Mouse (Mus musculus): Measurements from ENCODE around the gene Capns2. TPM values are rescaled to one million over a fixed set of nuclear protein-coding genes. Genes with fewer than 3 reads are reported as not detected.

Gene Capns2
- total and polyA plus RNA-seq, 2 experiments from 2014 or later, result 0.26 to 3.9 TPM

DNA sequence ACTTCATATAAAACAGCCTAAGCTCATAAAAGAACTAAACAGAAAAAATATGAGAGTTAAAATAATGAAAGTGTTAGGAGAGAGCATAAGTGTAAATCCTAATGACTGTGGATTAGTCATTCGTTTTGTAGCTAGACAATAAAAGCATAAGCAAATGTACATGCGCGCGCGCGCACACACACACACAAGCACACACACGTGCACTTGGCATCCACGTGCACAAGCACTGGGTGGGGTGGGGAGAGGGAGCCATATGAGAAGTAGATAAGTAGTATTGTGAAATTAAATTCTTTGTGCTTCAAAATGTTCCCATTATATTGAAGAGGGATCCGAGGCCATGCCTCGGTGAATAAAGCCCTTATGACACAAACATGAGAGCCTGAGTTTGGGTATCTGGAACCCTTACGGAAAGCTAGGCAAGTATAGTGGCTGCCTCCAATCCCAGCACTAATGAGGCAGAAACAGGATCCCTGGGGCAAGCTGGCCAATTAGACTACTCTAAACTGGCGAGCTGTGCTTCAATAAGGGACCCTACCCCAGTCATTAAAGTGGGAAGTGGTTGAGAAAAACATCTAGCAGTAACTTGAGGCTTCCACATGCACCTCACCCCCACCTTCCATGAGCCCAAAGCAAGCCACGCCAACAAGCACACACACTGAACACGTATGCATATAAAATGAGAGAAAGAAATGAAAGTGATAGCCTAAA lies 42.6 kb upstream of the Capns2 start:
- Histone ChIP-seq H3K4me1 (ENCODE audit: insufficient read depth, low read length) (no peaks in the 10 kb centered on the region), H3K27ac (ENCODE audit: low read depth, low read length) (no peak overlapping the region), H3K9ac (replicated peaks; ENCODE audit: low read length, poor library complexity, severe bottlenecking) (no peak overlapping the region), H3K4me2 (ENCODE audit: low read depth, low read length, poor library complexity, severe bottlenecking) (no peak overlapping the region), H3K4me3 (ENCODE audit: low read depth, low read length) (no peak overlapping the region), H3K9me3 (ENCODE audit: low read length) (no peaks in the 10 kb centered on the region), H3K36me3 (ENCODE audit: insufficient read depth, low read length) (no peaks in the 10 kb centered on the region), H3K27me3 (ENCODE audit: insufficient read depth, low read length) (0 out of 2 replicates have a peak, but pooled peaks cover 4% of the 10 kb centered on the region)
- DNase-seq (ENCODE audit: low spot score) (no peak), ATAC-seq (ENCODE audit: low FRiP score) (no peak)
- WGBS, result 85% methylated on average over 14 of the region's 14 CpGs
- TF ChIP-seq CTCF (IDR thresholded peaks at IDR 0.05), result no peak

- Histone ChIP-seq H3K9me3 (ENCODE audit: low read length) (no peaks in the 10 kb centered on the region), H3K36me3 (ENCODE audit: insufficient read depth, low read length) (no peaks in the 10 kb centered on the region), H3K4me1 (ENCODE audit: insufficient read depth, low read length) (no peaks in the 10 kb centered on the region), H3K27me3 (ENCODE audit: insufficient read depth, low read length) (no peaks in the 10 kb centered on the region), H3K27ac (ENCODE audit: low read depth, low read length) (no peak overlapping the region), H3K9ac (replicated peaks; ENCODE audit: low read length, poor library complexity, severe bottlenecking) (no peak overlapping the region), H3K4me3 (ENCODE audit: low read depth, low read length) (no peak overlapping the region), H3K4me2 (ENCODE audit: low read depth, low read length, poor library complexity, severe bottlenecking) (no peak overlapping the region)
- no peak for ATAC-seq (ENCODE audit: low FRiP score)
- no peak for DNase-seq (ENCODE audit: low spot score)
- TF ChIP-seq CTCF (IDR thresholded peaks at IDR 0.05), result no peak
- 100% methylated on average over 1 of the region's 1 CpGs for WGBS
Observed at GRCm38 (mm10) chr8:92861977-92862376, 39.2 kb upstream of the Capns2 start.

- TF ChIP-seq CTCF (IDR thresholded peaks at IDR 0.05), result no peak
- H3K27ac ChIP-seq (ENCODE audit: low read depth, low read length), result no peak overlapping the region
- no peak overlapping the region for H3K9ac ChIP-seq (replicated peaks; ENCODE audit: low read length, poor library complexity, severe bottlenecking)
- no peaks in the 10 kb centered on the region for H3K4me1 ChIP-seq (ENCODE audit: insufficient read depth, low read length)
- H3K9me3 ChIP-seq (ENCODE audit: low read length), result no peaks in the 10 kb centered on the region
- H3K27me3 ChIP-seq (ENCODE audit: insufficient read depth, low read length), result no peaks in the 10 kb centered on the region
- no peak for ATAC-seq (ENCODE audit: low FRiP score)
- 53% methylated on average over 7 of the region's 7 CpGs for WGBS
- no peak overlapping the region for H3K4me2 ChIP-seq (ENCODE audit: low read depth, low read length, poor library complexity, severe bottlenecking)
- no peak overlapping the region for H3K4me3 ChIP-seq (ENCODE audit: low read depth, low read length)
- DNase-seq (ENCODE audit: low spot score), result peak; percentile 46
- no peaks in the 10 kb centered on the region for H3K36me3 ChIP-seq (ENCODE audit: insufficient read depth, low read length)
Observed at GRCm38 (mm10) chr8:92870281-92870680, 30.9 kb upstream of the Capns2 start.

- no peaks in the 10 kb centered on the region for H3K4me1 ChIP-seq (ENCODE audit: insufficient read depth, low read length)
- no peaks in the 10 kb centered on the region for H3K27me3 ChIP-seq (ENCODE audit: insufficient read depth, low read length)
- H3K36me3 ChIP-seq (ENCODE audit: insufficient read depth, low read length), result no peaks in the 10 kb centered on the region
- DNase-seq (ENCODE audit: low spot score) (no peak), ATAC-seq (ENCODE audit: low FRiP score) (no peak)
- no peak overlapping the region for H3K4me3 ChIP-seq (ENCODE audit: low read depth, low read length)
- no peak overlapping the region for H3K4me2 ChIP-seq (ENCODE audit: low read depth, low read length, poor library complexity, severe bottlenecking)
- TF ChIP-seq CTCF (IDR thresholded peaks at IDR 0.05), result no peak
- no peak overlapping the region for H3K27ac ChIP-seq (ENCODE audit: low read depth, low read length)
- H3K9me3 ChIP-seq (ENCODE audit: low read length), result no peaks in the 10 kb centered on the region
- no peak overlapping the region for H3K9ac ChIP-seq (replicated peaks; ENCODE audit: low read length, poor library complexity, severe bottlenecking)
- 63% methylated on average over 10 of the region's 10 CpGs for WGBS
Observed at GRCm38 (mm10) chr8:92872063-92872759, 29.0 kb upstream of the Capns2 start.

GRCm38 (mm10) chr8:92875795-92876194 lies 25.4 kb upstream of the Capns2 start:
- ATAC-seq (ENCODE audit: low FRiP score) (no peak), DNase-seq (ENCODE audit: low spot score) (no peak)
- Histone ChIP-seq H3K4me2 (ENCODE audit: low read depth, low read length, poor library complexity, severe bottlenecking) (no peak overlapping the region), H3K4me3 (ENCODE audit: low read depth, low read length) (no peak overlapping the region), H3K9ac (replicated peaks; ENCODE audit: low read length, poor library complexity, severe bottlenecking) (no peak overlapping the region), H3K27me3 (ENCODE audit: insufficient read depth, low read length) (no peaks in the 10 kb centered on the region), H3K27ac (ENCODE audit: low read depth, low read length) (no peak overlapping the region), H3K36me3 (ENCODE audit: insufficient read depth, low read length) (no peaks in the 10 kb centered on the region), H3K9me3 (ENCODE audit: low read length) (no peaks in the 10 kb centered on the region), H3K4me1 (ENCODE audit: insufficient read depth, low read length) (no peaks in the 10 kb centered on the region)
- 67% methylated on average over 10 of the region's 10 CpGs for WGBS
- no peak for TF ChIP-seq CTCF (IDR thresholded peaks at IDR 0.05)

DNA sequence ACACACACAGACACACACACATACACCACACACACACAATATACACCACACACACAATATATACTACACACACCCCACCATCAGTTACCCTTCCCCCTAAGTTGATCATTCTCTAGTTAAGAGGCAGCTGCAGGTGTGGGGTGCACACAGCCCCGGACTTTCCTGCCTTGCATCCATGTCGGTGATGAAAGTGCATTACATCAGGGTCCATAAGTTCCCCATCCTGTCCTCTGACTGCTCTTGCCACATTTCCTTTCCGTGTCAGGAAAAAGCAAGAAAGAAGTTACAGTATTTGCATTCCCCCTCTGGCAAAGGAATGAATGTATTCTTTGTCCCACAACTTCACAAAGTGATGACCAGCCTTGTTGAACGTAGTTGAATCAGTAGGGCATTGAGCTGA lies 20.0 kb upstream of the Capns2 start:
- Histone ChIP-seq H3K27me3 (ENCODE audit: insufficient read depth, low read length) (no peaks in the 10 kb centered on the region), H3K36me3 (ENCODE audit: insufficient read depth, low read length) (no peaks in the 10 kb centered on the region), H3K4me2 (ENCODE audit: low read depth, low read length, poor library complexity, severe bottlenecking) (no peak overlapping the region), H3K27ac (ENCODE audit: low read depth, low read length) (no peak overlapping the region), H3K4me3 (ENCODE audit: low read depth, low read length) (no peak overlapping the region), H3K9ac (replicated peaks; ENCODE audit: low read length, poor library complexity, severe bottlenecking) (no peak overlapping the region), H3K4me1 (ENCODE audit: insufficient read depth, low read length) (no peaks in the 10 kb centered on the region), H3K9me3 (ENCODE audit: low read length) (no peaks in the 10 kb centered on the region)
- ATAC-seq (ENCODE audit: low FRiP score) (no peak), DNase-seq (ENCODE audit: low spot score) (no peak)
- 76% methylated on average over 4 of the region's 4 CpGs for WGBS
- no peak for TF ChIP-seq CTCF (IDR thresholded peaks at IDR 0.05)

Measured in midbrain, postnatal 0 days (tissue).